Mouse (Mus musculus): ENCODE data around the gene Gatad2a. TPM values are rescaled to one million over a fixed set of nuclear protein-coding genes. Genes with fewer than 3 reads are reported as not detected.

Gatad2a gene
- polyA plus RNA-seq, 1 experiment from 2014 or later, result 81.7 TPM

GRCm38 (mm10) chr8:69861251-69861650 lies 134.9 kb downstream of the Gatad2a start:
- Histone ChIP-seq H3K27me3 (ENCODE audit: control insufficient read depth, insufficient read depth, low read length) (no peaks in the 10 kb centered on the region), H3K4me3 (ENCODE audit: low read depth, low read length) (no peak overlapping the region), H3K9me3 (ENCODE audit: control insufficient read depth, low read length) (no peaks in the 10 kb centered on the region), H3K9ac (ENCODE audit: low read length) (no peak overlapping the region), H3K4me1 (replicated peaks; ENCODE audit: control insufficient read depth, insufficient read depth, low read length) (no peaks in the 10 kb centered on the region), H3K4me2 (ENCODE audit: low read depth, low read length, severe bottlenecking) (no peak overlapping the region), H3K36me3 (ENCODE audit: control insufficient read depth, insufficient read depth, low read length) (no peaks in the 10 kb centered on the region; the same call in 1 of the 2 replicates), H3K27ac (ENCODE audit: low read depth, low read length) (no peak overlapping the region)
- 77% methylated on average over 2 of the region's 2 CpGs for WGBS
- no peak for ATAC-seq (replicated peaks; ENCODE audit: low FRiP score)
- DNase-seq (ENCODE audit: low spot score), result no peak

- Histone ChIP-seq H3K27me3 (ENCODE audit: control insufficient read depth, insufficient read depth, low read length) (no peaks in the 10 kb centered on the region), H3K27ac (ENCODE audit: low read depth, low read length) (no peak overlapping the region), H3K9ac (ENCODE audit: low read length) (no peak overlapping the region), H3K36me3 (ENCODE audit: control insufficient read depth, insufficient read depth, low read length) (no peaks in the 10 kb centered on the region; the same call in 1 of the 2 replicates), H3K4me3 (ENCODE audit: low read depth, low read length) (no peak overlapping the region), H3K9me3 (ENCODE audit: control insufficient read depth, low read length) (no peaks in the 10 kb centered on the region), H3K4me2 (ENCODE audit: low read depth, low read length, severe bottlenecking) (no peak overlapping the region), H3K4me1 (replicated peaks; ENCODE audit: control insufficient read depth, insufficient read depth, low read length) (no peaks in the 10 kb centered on the region)
- 58% methylated on average over 4 of the region's 4 CpGs for WGBS
- no peak for ATAC-seq (replicated peaks; ENCODE audit: low FRiP score)
- no peak for DNase-seq (ENCODE audit: low spot score)
Measured at GRCm38 (mm10) chr8:69860807-69861206, 135.4 kb downstream of the Gatad2a start.

Other genes with a start within 250 kb of the Gatad2a start
- gene Zfp963, start 246.4 kb downstream of the Gatad2a start, polyA plus RNA-seq (2014; fragmentation: Nextera tagmentation; extraction: Ambion mirVana), result 5.8 and 8.2 TPM in 2 replicates
- 0.68 and 0.91 TPM in 2 replicates for gene Gm20422, start 221.5 kb downstream of the Gatad2a start, polyA plus RNA-seq (2014; fragmentation: Nextera tagmentation; extraction: Ambion mirVana)
- 53.6 and 58.4 TPM in 2 replicates for gene Atp13a1, start 205.2 kb downstream of the Gatad2a start, polyA plus RNA-seq (2014; fragmentation: Nextera tagmentation; extraction: Ambion mirVana)
- gene Zfp866, start 205.2 kb downstream of the Gatad2a start, polyA plus RNA-seq (2014; fragmentation: Nextera tagmentation; extraction: Ambion mirVana), result 45.0 and 45.8 TPM in 2 replicates
- gene Gmip, start 187.7 kb downstream of the Gatad2a start, polyA plus RNA-seq (2014; fragmentation: Nextera tagmentation; extraction: Ambion mirVana), result 9.9 and 11.0 TPM in 2 replicates
- gene Lpar2, start 174.0 kb downstream of the Gatad2a start, polyA plus RNA-seq (2014; fragmentation: Nextera tagmentation; extraction: Ambion mirVana), result 1.1 and 1.3 TPM in 2 replicates
- 48.7 and 50.3 TPM in 2 replicates for gene Pbx4, start 163.9 kb downstream of the Gatad2a start, polyA plus RNA-seq (2014; fragmentation: Nextera tagmentation; extraction: Ambion mirVana)
- 0.20 and 0.35 TPM in 2 replicates for gene Cilp2, start 108.7 kb downstream of the Gatad2a start, polyA plus RNA-seq (2014; fragmentation: Nextera tagmentation; extraction: Ambion mirVana)
- gene Tssk6, start 94.2 kb downstream of the Gatad2a start, polyA plus RNA-seq (2014; fragmentation: Nextera tagmentation; extraction: Ambion mirVana), result 5.2 and 6.0 TPM in 2 replicates
- gene Ndufa13, start 93.8 kb downstream of the Gatad2a start, polyA plus RNA-seq (2014; fragmentation: Nextera tagmentation; extraction: Ambion mirVana), result 153 and 155 TPM in 2 replicates
- 4.0 and 4.4 TPM in 2 replicates for gene Yjefn3, start 93.7 kb downstream of the Gatad2a start, polyA plus RNA-seq (2014; fragmentation: Nextera tagmentation; extraction: Ambion mirVana)
- 53.8 and 56.4 TPM in 2 replicates for gene Mau2, start 46.4 kb upstream of the Gatad2a start, polyA plus RNA-seq (2014; fragmentation: Nextera tagmentation; extraction: Ambion mirVana)
- gene Sugp1, start 46.4 kb upstream of the Gatad2a start, polyA plus RNA-seq (2014; fragmentation: Nextera tagmentation; extraction: Ambion mirVana), result 44.6 and 45.4 TPM in 2 replicates
- gene Tm6sf2, start 76.5 kb upstream of the Gatad2a start, polyA plus RNA-seq (2014; fragmentation: Nextera tagmentation; extraction: Ambion mirVana), result 0.76 and 1.3 TPM in 2 replicates
- gene Hapln4, start 87.1 kb upstream of the Gatad2a start, polyA plus RNA-seq (2014; fragmentation: Nextera tagmentation; extraction: Ambion mirVana), result 0.05 TPM in 1 of 2 replicates, not detected in the other
- gene Ncan, start 124.5 kb upstream of the Gatad2a start, polyA plus RNA-seq (2014; fragmentation: Nextera tagmentation; extraction: Ambion mirVana), result 51.5 and 60.4 TPM in 2 replicates
- gene Nr2c2ap, start 134.9 kb upstream of the Gatad2a start, polyA plus RNA-seq (2014; fragmentation: Nextera tagmentation; extraction: Ambion mirVana), result 20.7 and 23.9 TPM in 2 replicates
- gene Rfxank, start 142.8 kb upstream of the Gatad2a start, polyA plus RNA-seq (2014; fragmentation: Nextera tagmentation; extraction: Ambion mirVana), result 15.2 and 17.6 TPM in 2 replicates
- 40.5 and 41.9 TPM in 2 replicates for gene Borcs8, start 143.1 kb upstream of the Gatad2a start, polyA plus RNA-seq (2014; fragmentation: Nextera tagmentation; extraction: Ambion mirVana)
- gene Mef2b, start 143.3 kb upstream of the Gatad2a start, polyA plus RNA-seq (2014; fragmentation: Nextera tagmentation; extraction: Ambion mirVana), result 0.67 and 1.1 TPM in 2 replicates
- gene Tmem161a, start 176.0 kb upstream of the Gatad2a start, polyA plus RNA-seq (2014; fragmentation: Nextera tagmentation; extraction: Ambion mirVana), result 42.5 and 45.1 TPM in 2 replicates
- 1.9 and 2.5 TPM in 2 replicates for gene Slc25a42, start 215.9 kb upstream of the Gatad2a start, polyA plus RNA-seq (2014; fragmentation: Nextera tagmentation; extraction: Ambion mirVana)
- 60.4 and 74.7 TPM in 2 replicates for gene Sugp2, start 237.8 kb upstream of the Gatad2a start, polyA plus RNA-seq (2014; fragmentation: Nextera tagmentation; extraction: Ambion mirVana)
- 31.2 and 35.7 TPM in 2 replicates for gene Armc6, start 238.1 kb upstream of the Gatad2a start, polyA plus RNA-seq (2014; fragmentation: Nextera tagmentation; extraction: Ambion mirVana)

Data from forebrain, embryonic 11.5 days (tissue).